Mouse (Mus musculus): ENCODE results near the gene Tat.

GRCm38 (mm10) chr8:110022768-110023344, 32.6 kb downstream of the Tat start:
- TF ChIP-seq POLR2A (IDR thresholded peaks at IDR 0.05; ENCODE audit: control insufficient read depth, extremely low read depth, insufficient read depth, low read length, poor library complexity) (no peak), CTCF (IDR thresholded peaks at IDR 0.05; ENCODE audit: borderline replicate concordance, control insufficient read depth, extremely low read depth, insufficient read depth, low read length, poor library complexity) (no peak)

Measured in thymus, adult 2 months (tissue).